In the genomic region with DNA sequence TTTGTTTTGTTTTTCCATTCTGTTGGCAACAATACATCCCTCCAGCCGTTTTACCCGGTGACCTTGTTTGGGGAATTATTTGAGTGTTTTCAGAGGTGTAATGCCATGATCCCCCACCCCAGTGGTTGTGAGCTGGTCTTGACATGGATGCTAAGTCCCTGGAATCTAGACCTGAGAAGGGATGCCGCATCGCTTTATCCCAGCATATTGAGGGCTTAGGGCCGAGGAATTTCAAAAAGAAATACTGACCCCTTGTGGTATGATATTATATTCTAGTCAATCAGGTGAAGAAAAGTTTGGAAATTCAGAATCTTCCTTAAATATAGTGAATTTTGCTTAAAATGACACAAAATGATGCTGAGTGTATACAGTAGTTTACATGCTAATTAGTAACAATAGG, we compare ENCODE assay signal across 9 mouse cellular contexts.
DNase-seq lines count a peak whose midpoint lies in the region; ATAC-seq and TF ChIP-seq lines count a peak whose summit lies in the region.
"Had no signal": no experiment of that assay in that cellular context is flagged by ENCODE, and none has a peak within 500 bp of the region (broad histone marks: within the 10 kb centered on the region; RNA-seq: fewer than 3 reads in every experiment).

No protein-coding gene starts in this region.

- 47% methylated on average over 5 of the region's 5 CpGs for WGBS in forebrain, embryonic 12.5 days
- WGBS in midbrain, postnatal 0 days = 27% methylated on average over 5 of the region's 5 CpGs

- H3K9ac ChIP-seq in forebrain, embryonic 12.5 days = no peak overlapping the region
- no peak overlapping the region for H3K9ac ChIP-seq in midbrain, postnatal 0 days (replicated peaks; ENCODE audit: low read length, poor library complexity, severe bottlenecking)
- H3K9ac ChIP-seq: neural tube, embryonic 12.5 days had no signal

- H3K4me3 ChIP-seq in forebrain, embryonic 12.5 days (replicated peaks) = no peak overlapping the region
- H3K4me3 ChIP-seq in midbrain, postnatal 0 days (ENCODE audit: low read depth, low read length) = no peak overlapping the region
- H3K4me3 ChIP-seq: neural tube, embryonic 12.5 days had no signal

- H3K4me2 ChIP-seq in forebrain, embryonic 12.5 days = no peak overlapping the region
- no peak overlapping the region for H3K4me2 ChIP-seq in midbrain, postnatal 0 days (ENCODE audit: low read depth, low read length, poor library complexity, severe bottlenecking)
- H3K4me2 ChIP-seq: neural tube, embryonic 12.5 days had no signal

- H3K9me3 ChIP-seq in forebrain, embryonic 12.5 days = no peaks in the 10 kb centered on the region
- H3K9me3 ChIP-seq in midbrain, postnatal 0 days (ENCODE audit: low read length) = no peaks in the 10 kb centered on the region
- H3K9me3 ChIP-seq: neural tube, embryonic 12.5 days had no signal

- ATAC-seq in forebrain, embryonic 12.5 days (ENCODE audit: low FRiP score) = 0 out of 2 replicates have a peak, but pooled peaks have one; percentile 68
- no peak for ATAC-seq in midbrain, postnatal 0 days (ENCODE audit: low FRiP score)

- peak; percentile 78 for TF ChIP-seq CTCF in midbrain, postnatal 0 days (IDR thresholded peaks at IDR 0.05)

- no peaks in the 10 kb centered on the region for H3K27me3 ChIP-seq in forebrain, embryonic 12.5 days
- H3K27me3 ChIP-seq in midbrain, postnatal 0 days (ENCODE audit: insufficient read depth, low read length) = no peaks in the 10 kb centered on the region
- H3K27me3 ChIP-seq: neural tube, embryonic 12.5 days had no signal

- H3K4me1 ChIP-seq in forebrain, embryonic 12.5 days = no peaks in the 10 kb centered on the region
- no peaks in the 10 kb centered on the region for H3K4me1 ChIP-seq in midbrain, postnatal 0 days (ENCODE audit: insufficient read depth, low read length)
- H3K4me1 ChIP-seq: neural tube, embryonic 12.5 days had no signal

- no peaks in the 10 kb centered on the region for H3K36me3 ChIP-seq in forebrain, embryonic 12.5 days (replicated peaks)
- no peaks in the 10 kb centered on the region for H3K36me3 ChIP-seq in midbrain, postnatal 0 days (ENCODE audit: insufficient read depth, low read length)
- H3K36me3 ChIP-seq: neural tube, embryonic 12.5 days had no signal

- H3K27ac ChIP-seq in forebrain, embryonic 12.5 days = no peak overlapping the region
- H3K27ac ChIP-seq in midbrain, postnatal 0 days (ENCODE audit: low read depth, low read length) = no peak overlapping the region
- H3K27ac ChIP-seq: neural tube, embryonic 12.5 days had no signal

- DNase-seq in layer of hippocampus, adult 11-12 months (ENCODE audit: low spot score) = peak; percentile 12
- DNase-seq in layer of hippocampus, postnatal 36 days = no peak
- DNase-seq in adipocyte (ENCODE audit: low spot score) = peak; percentile 99
- peak; percentile 76 for DNase-seq in midbrain, postnatal 0 days (ENCODE audit: low spot score)
- DNase-seq in layer of hippocampus, adult 9-10 months (ENCODE audit: low spot score) = no peak
- no peak for DNase-seq in urinary bladder, adult 18-20 months (ENCODE audit: low spot score in 2 of 2)
- no peak for DNase-seq in lung, postnatal 25 days (ENCODE audit: low spot score)

Comparison
In these comparisons a context has a peak if more than half of its experiments do, and no peak if none do; other contexts are left out.
1. DNase-seq: peak in layer of hippocampus, adult 11-12 months (single experiment), adipocyte (single experiment) and midbrain, postnatal 0 days (single experiment); none in layer of hippocampus, postnatal 36 days (0 of 2), layer of hippocampus, adult 9-10 months (single experiment), urinary bladder, adult 18-20 months (0 of 2) and lung, postnatal 25 days (single experiment).